In genomic region chr7:130332515-130333220, GRCm38 (mm10) we compare ENCODE assay signal across 12 mouse cellular contexts.
DNase-seq lines count a peak whose midpoint lies in the region; ATAC-seq and TF ChIP-seq lines count a peak whose summit lies in the region.
"Had no signal": no experiment of that assay in that cellular context is flagged by ENCODE, and none has a peak within 500 bp of the region (broad histone marks: within the 10 kb centered on the region; RNA-seq: fewer than 3 reads in every experiment).

No protein-coding gene starts in this region.

- TF ChIP-seq CTCF in forebrain, postnatal 0 days (IDR thresholded peaks at IDR 0.05; ENCODE audit: low read depth), result peak; percentile 16; the same call in 1 of the 2 replicates
- 0 out of 2 replicates have a peak, but pooled peaks have one; percentile 11 for TF ChIP-seq CTCF in stomach, postnatal 0 days (IDR thresholded peaks at IDR 0.05; ENCODE audit: low read depth)

- H3K4me2 ChIP-seq in hindbrain, embryonic 16.5 days (ENCODE audit: low read length), result no peak overlapping the region
- no peak overlapping the region for H3K4me2 ChIP-seq in hindbrain, embryonic 11.5 days (replicated peaks; ENCODE audit: low read depth, low read length)
- H3K4me2 ChIP-seq in forebrain, postnatal 0 days (ENCODE audit: low read depth), result no peak overlapping the region
- no peak overlapping the region for H3K4me2 ChIP-seq in stomach, postnatal 0 days (replicated peaks; ENCODE audit: low read depth)
- H3K4me2 ChIP-seq: liver, embryonic 13.5 days had no signal

- no peak overlapping the region for H3K9ac ChIP-seq in hindbrain, embryonic 16.5 days (ENCODE audit: low read depth, low read length)
- H3K9ac ChIP-seq in hindbrain, embryonic 11.5 days (ENCODE audit: low read depth, low read length), result no peak overlapping the region
- no peak overlapping the region for H3K9ac ChIP-seq in forebrain, postnatal 0 days
- no peak overlapping the region for H3K9ac ChIP-seq in stomach, postnatal 0 days (ENCODE audit: low read length)
- H3K9ac ChIP-seq: liver, embryonic 13.5 days had no signal

- H3K27me3 ChIP-seq in hindbrain, embryonic 16.5 days (replicated peaks; ENCODE audit: control insufficient read depth, insufficient read depth, low read length), result 0 out of 2 replicates have a peak, but pooled peaks cover 2% of the 10 kb centered on the region
- no peaks in the 10 kb centered on the region for H3K27me3 ChIP-seq in hindbrain, embryonic 11.5 days (ENCODE audit: control insufficient read depth, insufficient read depth, low read length)
- no peaks in the 10 kb centered on the region for H3K27me3 ChIP-seq in forebrain, postnatal 0 days (ENCODE audit: insufficient read depth, low read length)
- H3K27me3 ChIP-seq in stomach, postnatal 0 days (ENCODE audit: control insufficient read depth, insufficient read depth, low read length), result no peaks in the 10 kb centered on the region
- H3K27me3 ChIP-seq: liver, embryonic 13.5 days had no signal

- TF ChIP-seq EP300 in stomach, postnatal 0 days (optimal IDR thresholded peaks at IDR 0.05), result no peak

- DNase-seq in hindbrain, embryonic 11.5 days (ENCODE audit: low spot score), result no peak
- DNase-seq in right cerebral cortex, postnatal 4 days, result peak; percentile 16
- DNase-seq in right cerebral cortex, adult 2 months (ENCODE audit: low spot score in 2 of 2), result no peak
- no peak for DNase-seq in forebrain, postnatal 0 days
- no peak for DNase-seq in stomach, postnatal 0 days (ENCODE audit: low spot score)
- DNase-seq in urinary bladder, adult 2 months (ENCODE audit: low spot score), result no peak
- DNase-seq: cerebellum, adult 9-10 months; liver, embryonic 13.5 days had no signal

- H3K9me3 ChIP-seq in hindbrain, embryonic 16.5 days (ENCODE audit: control insufficient read depth, low read length), result no peaks in the 10 kb centered on the region
- no peaks in the 10 kb centered on the region for H3K9me3 ChIP-seq in hindbrain, embryonic 11.5 days (ENCODE audit: control insufficient read depth, low read length)
- no peaks in the 10 kb centered on the region for H3K9me3 ChIP-seq in forebrain, postnatal 0 days (ENCODE audit: low read length)
- H3K9me3 ChIP-seq in stomach, postnatal 0 days (ENCODE audit: control insufficient read depth, low read length), result no peaks in the 10 kb centered on the region
- H3K9me3 ChIP-seq: liver, embryonic 13.5 days had no signal

- no peak overlapping the region for H3K4me3 ChIP-seq in hindbrain, embryonic 16.5 days (ENCODE audit: low read length)
- no peak overlapping the region for H3K4me3 ChIP-seq in hindbrain, embryonic 11.5 days (ENCODE audit: low read depth, low read length)
- H3K4me3 ChIP-seq in forebrain, postnatal 0 days (ENCODE audit: low read depth, low read length), result no peak overlapping the region
- no peak overlapping the region for H3K4me3 ChIP-seq in stomach, postnatal 0 days (ENCODE audit: low read depth, low read length)
- H3K4me3 ChIP-seq: liver, embryonic 13.5 days had no signal

- WGBS in hindbrain, embryonic 16.5 days, result 52% methylated on average over 11 of the region's 11 CpGs
- 92% methylated on average over 11 of the region's 11 CpGs for WGBS in hindbrain, embryonic 11.5 days
- WGBS in forebrain, postnatal 0 days, result 43% methylated on average over 11 of the region's 11 CpGs
- 73% methylated on average over 11 of the region's 11 CpGs for whole genome bisulfite sequencing in stomach, postnatal 0 days

- peak overlapping the region; percentile 31; the same call in 1 of the 2 replicates for H3K27ac ChIP-seq in hindbrain, embryonic 16.5 days (ENCODE audit: low read depth, low read length)
- no peak overlapping the region for H3K27ac ChIP-seq in hindbrain, embryonic 11.5 days (ENCODE audit: low read depth, low read length)
- no peak overlapping the region for H3K27ac ChIP-seq in forebrain, postnatal 0 days (ENCODE audit: low read depth, low read length)
- no peak overlapping the region for H3K27ac ChIP-seq in stomach, postnatal 0 days (replicated peaks)
- H3K27ac ChIP-seq: liver, embryonic 13.5 days; macrophage had no signal

- ATAC-seq in hindbrain, embryonic 16.5 days, result no peak
- no peak for ATAC-seq in hindbrain, embryonic 11.5 days (ENCODE audit: low FRiP score)
- ATAC-seq in forebrain, postnatal 0 days, result no peak
- no peak for ATAC-seq in stomach, postnatal 0 days (ENCODE audit: low FRiP score, low TSS enrichment)
- no peak for ATAC-seq in erythroblast, adult 5-6 weeks (replicated peaks; ENCODE audit: low FRiP score, poor library complexity, severe bottlenecking)
- ATAC-seq: intestine, embryonic 16.5 days had no signal

- H3K36me3 ChIP-seq in hindbrain, embryonic 16.5 days (ENCODE audit: control insufficient read depth, insufficient read depth, low read length), result no peaks in the 10 kb centered on the region
- H3K36me3 ChIP-seq in hindbrain, embryonic 11.5 days (ENCODE audit: control insufficient read depth, insufficient read depth, low read length), result no peaks in the 10 kb centered on the region
- H3K36me3 ChIP-seq in forebrain, postnatal 0 days (ENCODE audit: insufficient read depth), result no peaks in the 10 kb centered on the region
- H3K36me3 ChIP-seq in stomach, postnatal 0 days (ENCODE audit: control insufficient read depth, insufficient read depth, low read length), result no peaks in the 10 kb centered on the region
- H3K36me3 ChIP-seq: liver, embryonic 13.5 days had no signal

- H3K4me1 ChIP-seq in hindbrain, embryonic 16.5 days (ENCODE audit: control insufficient read depth, insufficient read depth, low read depth, low read length), result peaks cover 12% of the 10 kb centered on the region
- peaks cover 6% of the 10 kb centered on the region for H3K4me1 ChIP-seq in hindbrain, embryonic 11.5 days (replicated peaks; ENCODE audit: control insufficient read depth, insufficient read depth, low read length)
- H3K4me1 ChIP-seq in forebrain, postnatal 0 days (ENCODE audit: insufficient read depth), result 0 out of 2 replicates have a peak, but pooled peaks cover 8% of the 10 kb centered on the region
- H3K4me1 ChIP-seq in stomach, postnatal 0 days (replicated peaks; ENCODE audit: control insufficient read depth, insufficient read depth), result no peaks in the 10 kb centered on the region
- H3K4me1 ChIP-seq: liver, embryonic 13.5 days had no signal
